Mouse (Mus musculus) lung, adult 2 months (tissue): Measurements from ENCODE around the gene Acap2. TPM values are rescaled to one million over a fixed set of nuclear protein-coding genes. Genes with fewer than 3 reads are reported as not detected.

Experiments used
- DNase-seq: peaks from one replicate; pipeline ENCODE4 v3.0.0; 2022
- H3K4me1 ChIP-seq: fragments of 200-500 bp; 2 replicates; pipeline ENCODE4 v1.6.1; 2011; ENCODE audit warnings: low read length; ENCODE audit not compliant: control insufficient read depth, insufficient read depth
- H3K4me3 ChIP-seq: fragments of 200-500 bp; replicated peaks from 2 replicates; pipeline ENCODE3; 2011; ENCODE audit warnings: low read depth, mild to moderate bottlenecking, control low read depth, low read length; ENCODE audit errors: extremely low read depth
- CTCF ChIP-seq: fragments of 200-500 bp; IDR thresholded peaks from 2 replicates; pipeline ENCODE4 v1.5.1; 2011; ENCODE audit warnings: mild to moderate bottlenecking, low read length, control low read depth; ENCODE audit not compliant: insufficient read depth
- POLR2A ChIP-seq: fragments of 200-500 bp; IDR thresholded peaks from 2 replicates; pipeline ENCODE4 v1.6.1; 2011; ENCODE audit warnings: low read depth, mild to moderate bottlenecking, control low read depth, low read length, borderline replicate concordance; ENCODE audit errors: extremely low read depth
- WGBS: fragments of 180-500 bp; shearing (Covaris S2); methylation state at CpG from one replicate; pipeline ENCODE4 v1.1.7; 2018; 5-methylcytosine and 5-hydroxymethylcytosine counted together
- polyA plus RNA-seq: library from polyadenylated mRNA; depleted of rRNA; stranded (reverse); fragments of >200 nt; gene quantifications from 2 replicates; pipeline ENCODE4 v1.2.3, GENCODE M21; 2012

The Acap2 gene
- polyA plus RNA-seq, 1 experiment, result 21.8 TPM

DNA sequence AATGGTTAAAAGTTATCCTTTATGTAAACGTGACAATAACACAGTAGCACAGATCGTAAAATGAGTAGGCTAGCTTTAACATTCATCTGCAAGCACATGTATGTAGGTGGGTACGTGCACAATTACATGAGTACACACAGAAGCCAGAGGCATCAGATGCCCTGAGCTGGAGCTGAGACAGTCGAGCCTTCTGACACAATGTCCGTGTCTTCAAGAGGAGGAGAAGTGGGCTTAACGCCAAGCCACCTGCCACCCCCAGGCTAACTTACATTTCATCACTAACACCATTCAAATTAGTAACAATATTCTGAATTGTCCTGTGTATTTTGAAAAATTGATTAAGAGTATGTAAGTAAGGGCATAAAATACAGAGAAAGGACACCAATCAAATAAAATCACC, 40.6 kb downstream of the Acap2 start:
- WGBS, result 63% methylated on average over 6 of the region's 6 CpGs
- TF ChIP-seq POLR2A, result no peak
- Histone ChIP-seq H3K4me1 (peaks cover 10% of the 10 kb centered on the region), H3K4me3 (no peak overlapping the region)
- DNase-seq, result no peak

DNA sequence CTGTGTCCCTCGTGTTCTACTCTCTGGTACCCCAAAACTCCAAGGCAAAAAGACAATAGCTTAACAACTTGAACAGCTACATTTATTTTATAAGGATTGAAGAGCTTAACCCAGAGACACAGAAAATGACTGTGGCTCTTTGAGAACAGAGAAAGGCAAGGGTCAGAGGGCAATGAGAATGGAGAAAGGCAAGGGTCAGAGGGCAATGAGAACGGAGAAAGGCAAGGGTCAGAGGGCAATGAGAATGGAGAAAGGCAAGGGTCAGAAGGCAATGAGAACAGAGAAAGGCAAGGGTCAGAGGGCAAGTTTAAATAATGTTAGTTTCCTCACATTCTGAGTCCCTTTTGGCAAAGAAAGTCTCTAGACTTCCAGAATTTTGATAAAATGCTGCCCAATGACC, 41.6 kb downstream of the Acap2 start:
- TF ChIP-seq CTCF (no peak), POLR2A (no peak)
- no peak overlapping the region for H3K4me3 ChIP-seq
- no peak for DNase-seq
- 74% methylated on average over 2 of the region's 2 CpGs for WGBS
- H3K4me1 ChIP-seq, result peaks cover 4% of the 10 kb centered on the region; the same call in 1 of the 2 replicates

DNA sequence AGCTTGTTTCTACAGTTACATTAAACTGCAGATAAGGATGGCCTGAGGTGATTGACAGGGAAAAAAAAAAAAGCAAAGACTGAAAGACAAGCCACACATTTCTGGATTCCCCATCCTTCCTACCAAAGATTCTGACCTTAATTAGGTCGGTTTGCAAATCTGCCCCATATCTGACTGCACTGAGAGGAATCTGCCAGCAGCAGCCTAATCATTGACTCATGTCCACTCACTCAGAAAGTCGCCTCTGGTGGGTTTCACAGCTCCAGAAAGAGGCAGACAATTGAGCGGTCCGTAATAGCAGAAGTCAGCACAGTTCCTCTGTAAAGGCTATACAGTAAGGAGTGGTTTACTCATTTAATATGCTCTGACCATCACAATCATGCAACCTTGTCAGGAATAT, 51.2 kb downstream of the Acap2 start:
- no peak for DNase-seq
- no peaks in the 10 kb centered on the region for H3K4me1 ChIP-seq
- TF ChIP-seq POLR2A (no peak), CTCF (no peak)
- H3K4me3 ChIP-seq, result no peak overlapping the region
- WGBS, result 91% methylated on average over 4 of the region's 4 CpGs

DNA sequence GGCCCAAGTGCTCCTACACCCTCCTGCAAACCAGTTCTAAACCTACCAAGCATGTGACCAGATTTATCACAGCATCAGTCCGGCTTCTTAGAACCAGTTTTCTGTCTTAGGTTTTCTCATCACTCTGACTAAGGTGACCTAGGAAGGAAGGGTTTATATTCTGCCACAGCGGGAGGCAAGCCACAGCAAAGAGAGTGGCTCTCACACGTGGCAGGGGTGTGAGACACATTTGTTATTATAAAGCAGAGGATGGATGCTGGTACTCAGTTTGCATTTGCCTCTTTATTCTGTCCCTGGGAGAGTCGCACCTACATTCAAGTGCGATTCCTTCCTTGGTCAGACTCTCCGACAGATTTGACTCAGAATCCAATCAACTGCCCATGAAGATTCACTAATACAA, 52.2 kb downstream of the Acap2 start:
- TF ChIP-seq POLR2A, result no peak
- TF ChIP-seq CTCF, result no peak
- DNase-seq, result no peak
- 76% methylated on average over 6 of the region's 6 CpGs for WGBS
- Histone ChIP-seq H3K4me1 (no peaks in the 10 kb centered on the region), H3K4me3 (no peak overlapping the region)

DNA sequence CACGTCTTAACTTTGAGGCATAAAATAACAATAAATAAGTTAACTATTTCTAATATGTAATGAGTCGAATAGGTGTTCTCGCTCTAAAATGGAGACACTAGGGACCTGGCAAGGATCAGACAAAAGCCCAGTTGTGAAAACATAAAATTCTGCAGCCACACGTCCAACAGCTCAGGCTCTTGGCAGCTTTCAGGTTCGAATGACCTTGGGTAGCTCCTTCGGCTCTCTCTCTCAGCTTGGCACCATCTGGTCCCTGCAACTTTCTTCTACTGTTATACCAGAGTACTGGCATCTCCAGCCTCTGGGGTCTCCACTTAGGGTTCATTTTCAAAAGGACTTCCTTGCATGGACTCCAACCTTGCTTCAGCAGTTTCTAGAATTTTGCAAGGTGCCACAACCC, 53.3 kb downstream of the Acap2 start:
- no peak overlapping the region for H3K4me3 ChIP-seq
- no peak for DNase-seq
- H3K4me1 ChIP-seq, result no peaks in the 10 kb centered on the region
- WGBS, result 88% methylated on average over 6 of the region's 6 CpGs
- TF ChIP-seq CTCF (no peak), POLR2A (no peak)

DNA sequence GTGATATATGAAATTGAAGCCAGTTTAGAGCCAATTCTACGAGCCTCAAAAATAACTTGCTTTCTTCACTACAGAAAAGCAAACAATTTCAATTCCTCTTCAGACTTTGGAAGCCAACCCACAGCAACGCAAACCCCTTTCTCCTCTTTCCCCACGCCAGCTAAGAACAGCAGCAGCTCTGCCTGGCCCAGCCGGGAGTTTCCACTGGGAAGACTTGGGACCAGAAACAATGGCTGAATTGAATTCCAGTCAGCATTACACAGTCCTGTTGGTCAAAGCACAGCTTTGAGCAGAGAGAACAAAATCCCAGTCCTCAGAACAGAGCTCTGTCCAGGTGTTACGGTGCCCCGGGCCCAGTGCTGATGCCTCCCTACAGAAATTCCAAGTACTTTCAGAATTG, 59.1 kb downstream of the Acap2 start:
- TF ChIP-seq CTCF (no peak), POLR2A (no peak)
- no peak for DNase-seq
- Histone ChIP-seq H3K4me1 (no peaks in the 10 kb centered on the region; the same call in 1 of the 2 replicates), H3K4me3 (no peak overlapping the region)
- WGBS, result 63% methylated on average over 6 of the region's 6 CpGs

DNA sequence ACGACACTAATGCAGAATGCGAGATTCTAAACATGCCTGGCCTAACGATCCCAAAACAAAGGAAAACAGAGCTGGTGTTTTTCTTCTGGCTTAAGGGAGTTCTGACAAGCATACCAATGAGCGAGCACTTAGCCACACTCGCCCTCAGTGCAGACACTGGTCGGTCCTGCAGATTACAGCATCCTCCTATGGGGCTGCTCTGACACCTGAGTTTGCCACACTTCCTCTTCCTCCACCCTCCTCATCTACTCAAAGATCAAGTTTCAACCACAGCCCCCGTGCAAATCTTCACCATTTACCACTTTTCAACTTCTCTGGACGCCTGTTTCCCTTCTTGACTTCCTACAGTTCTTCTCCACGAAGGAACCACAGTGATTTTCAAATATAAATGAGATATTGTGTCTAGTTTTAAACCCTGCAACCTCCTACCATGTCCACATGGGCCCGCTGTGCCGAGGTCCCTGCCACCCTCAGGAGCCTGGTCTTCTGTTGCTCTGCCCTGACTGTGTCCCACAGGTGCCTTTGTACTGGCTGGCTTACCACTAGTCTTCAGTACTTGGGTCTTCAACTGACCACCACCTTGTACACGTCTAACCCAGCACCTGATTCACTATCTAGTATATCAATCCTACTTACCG, 64.3 kb downstream of the Acap2 start:
- Histone ChIP-seq H3K4me3 (no peak overlapping the region), H3K4me1 (no peaks in the 10 kb centered on the region; the same call in 1 of the 2 replicates)
- WGBS, result 68% methylated on average over 13 of the region's 13 CpGs
- DNase-seq, result no peak
- TF ChIP-seq POLR2A (no peak), CTCF (no peak)

DNA sequence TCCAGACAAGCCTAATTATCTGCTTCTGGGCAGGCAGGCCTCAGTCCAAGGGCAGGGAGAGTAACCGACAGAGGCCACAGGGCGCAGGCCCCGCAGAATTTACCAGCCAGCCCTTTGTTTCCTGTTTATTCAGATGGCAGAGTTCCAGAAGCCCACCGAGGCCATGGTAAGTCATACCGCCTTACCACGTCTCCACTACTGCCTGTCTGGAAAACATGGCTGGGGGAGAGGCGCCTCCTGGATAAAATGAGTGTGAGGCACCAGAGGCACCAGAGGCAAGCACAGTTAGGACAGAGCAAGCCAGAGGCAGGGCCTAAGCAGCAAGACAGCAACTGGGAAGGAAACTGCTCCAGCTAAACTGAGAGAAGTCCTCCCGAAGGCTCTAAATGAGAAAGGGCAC, 65.5 kb downstream of the Acap2 start:
- no peak for TF ChIP-seq POLR2A
- no peak for TF ChIP-seq CTCF
- no peak for DNase-seq
- WGBS, result 48% methylated on average over 8 of the region's 8 CpGs

DNA sequence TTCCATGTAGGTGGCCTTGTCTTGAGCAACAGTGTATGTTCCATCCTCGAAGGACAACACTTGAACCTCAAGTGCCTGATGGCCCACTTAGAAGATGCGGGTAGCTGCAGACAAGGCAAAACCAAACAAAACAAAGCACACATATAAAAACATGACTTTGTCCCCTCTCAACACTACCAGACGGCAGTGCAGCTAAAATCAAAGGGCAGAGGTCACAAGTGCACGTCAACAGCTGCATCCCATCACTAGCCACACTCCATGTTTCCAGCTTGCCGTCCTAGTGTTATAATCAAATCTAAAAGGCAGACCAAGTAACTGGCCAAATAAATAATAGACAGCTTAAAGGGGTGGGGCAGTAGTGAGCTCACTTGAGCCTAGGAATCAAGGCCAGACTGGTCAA, 69.5 kb downstream of the Acap2 start:
- Histone ChIP-seq H3K4me3 (no peak overlapping the region), H3K4me1 (no peaks in the 10 kb centered on the region; the same call in 1 of the 2 replicates)
- no peak for TF ChIP-seq POLR2A
- TF ChIP-seq CTCF, result no peak
- WGBS, result 45% methylated on average over 5 of the region's 5 CpGs
- peak; percentile 36 for DNase-seq

More for the DNA sequence above, 65.5 kb downstream of the Acap2 start:
- Histone ChIP-seq H3K4me1 (no peaks in the 10 kb centered on the region; the same call in 1 of the 2 replicates), H3K4me3 (no peak overlapping the region)

DNA sequence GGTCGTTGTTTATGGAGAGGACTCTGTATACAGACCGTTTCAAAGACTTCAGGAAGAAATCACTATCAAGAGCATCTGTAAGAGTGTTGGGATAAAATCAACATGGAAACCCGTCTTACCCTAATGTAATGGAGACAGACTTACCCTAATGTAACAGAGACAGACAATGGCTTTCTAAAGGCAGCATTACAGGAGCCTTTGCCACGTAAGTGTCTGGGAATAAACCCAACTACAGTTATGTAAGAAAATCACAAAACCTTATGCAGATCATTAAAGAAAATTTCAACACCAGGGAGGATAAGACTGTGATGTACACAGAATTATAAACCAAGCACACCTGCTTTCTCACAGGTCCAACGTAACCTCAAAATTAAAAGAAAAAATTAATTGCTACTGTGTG, 72.9 kb downstream of the Acap2 start:
- 78% methylated on average over 5 of the region's 5 CpGs for WGBS
- H3K4me3 ChIP-seq, result no peak overlapping the region
- TF ChIP-seq POLR2A (no peak), CTCF (no peak)
- no peaks in the 10 kb centered on the region; the same call in 1 of the 2 replicates for H3K4me1 ChIP-seq
- no peak for DNase-seq

DNA sequence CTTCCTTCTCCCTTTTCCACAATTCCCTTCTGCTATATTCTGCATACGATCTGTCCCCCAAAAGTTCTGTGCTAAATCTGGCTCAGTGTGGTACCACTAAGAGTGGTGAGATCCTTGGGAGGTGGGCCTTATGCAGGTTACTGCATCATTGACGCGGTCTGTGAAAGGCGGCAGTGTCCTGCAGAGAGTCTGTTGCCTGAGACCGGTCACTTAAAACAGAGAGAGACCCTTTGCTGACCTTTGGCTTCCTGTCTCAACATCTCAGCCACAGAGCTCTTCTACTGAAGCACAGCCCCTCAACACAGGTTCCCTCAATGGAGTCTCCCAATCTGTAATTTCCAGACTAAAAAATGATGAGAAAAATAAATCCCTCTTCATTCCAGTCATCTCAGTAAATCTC, 76.1 kb downstream of the Acap2 start:
- no peak overlapping the region for H3K4me3 ChIP-seq
- 81% methylated on average over 5 of the region's 5 CpGs for WGBS
- no peaks in the 10 kb centered on the region for H3K4me1 ChIP-seq
- no peak for DNase-seq
- TF ChIP-seq CTCF (no peak), POLR2A (no peak)

DNA sequence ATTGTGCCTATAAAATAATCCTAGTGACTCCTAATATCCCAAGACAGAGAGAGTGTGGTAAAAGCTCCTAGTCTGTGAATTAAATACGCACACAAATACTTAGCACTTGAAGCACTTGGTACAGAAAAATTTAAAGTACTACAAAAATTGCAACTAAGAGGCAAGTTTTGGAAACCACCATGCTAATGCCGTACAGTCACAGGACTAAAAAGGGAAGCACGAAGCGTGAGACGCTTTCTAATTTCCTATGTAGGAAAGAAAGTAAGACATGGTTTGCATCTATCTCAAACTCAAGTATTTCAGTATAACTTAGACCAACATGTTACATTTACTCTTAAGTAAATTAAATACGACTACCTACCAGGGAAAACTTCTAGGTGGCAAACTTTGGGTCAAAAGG, 79.4 kb downstream of the Acap2 start:
- no peaks in the 10 kb centered on the region for H3K4me1 ChIP-seq
- DNase-seq, result no peak
- TF ChIP-seq CTCF (no peak), POLR2A (no peak)
- 94% methylated on average over 6 of the region's 6 CpGs for whole genome bisulfite sequencing
- no peak overlapping the region for H3K4me3 ChIP-seq
